In genomic region chr8:93750921-93751320, GRCm38 (mm10) we compare ENCODE assay signal across 11 mouse cellular contexts. TPM values are rescaled to one million over a fixed set of nuclear protein-coding genes. Genes with fewer than 3 reads are reported as not detected.
"Had no signal": no experiment of that assay in that cellular context is flagged by ENCODE, and none has a peak within 500 bp of the region (broad histone marks: within the 10 kb centered on the region; RNA-seq: fewer than 3 reads in every experiment).

No protein-coding gene starts in this region.

- DNase-seq: gastrocnemius, postnatal 14 days; gastrocnemius, postnatal 36 days; heart, adult 18-20 months; heart, postnatal 10 days; kidney, adult 11 months; kidney, adult 2 months; kidney, adult 9 months; kidney, postnatal 14 days; kidney, postnatal 36 days; left cerebral cortex, postnatal 4 days had no signal

RNA-seq across cellular contexts. Expression of gene Gnao1, which starts 58.8 kb away (rescaled TPM):
- total RNA-seq: hematopoietic stem cell, adult 5-6 weeks had no signal
